Mouse (Mus musculus) thymus, adult 2 months (tissue): ENCODE data around the gene Serpina1c. TPM values are rescaled to one million over a fixed set of nuclear protein-coding genes. Genes with fewer than 3 reads are reported as not detected.
"Not testable (repeated sequence)": the region's sequence is repeated elsewhere in the genome, so short reads cannot be mapped to it uniquely, and the experiment has no call there.

Source experiments
- DNase-seq: peaks from one replicate; pipeline ENCODE4 v3.0.0; 2021
- H3K27ac ChIP-seq: fragments of 200-500 bp; 2 replicates; pipeline ENCODE4 v1.5.1; 2012; ENCODE audit warnings: low read length, control low read depth; ENCODE audit not compliant: control insufficient read depth, insufficient read depth
- H3K27me3 ChIP-seq: fragments of 200-500 bp; 2 replicates; pipeline ENCODE4 v1.6.1; 2012; ENCODE audit warnings: mild to moderate bottlenecking, low read length, moderate library complexity, mixed read lengths; ENCODE audit not compliant: control insufficient read depth, insufficient read depth
- H3K36me3 ChIP-seq: fragments of 200-500 bp; 2 replicates; pipeline ENCODE4 v1.6.1; 2012; ENCODE audit warnings: mild to moderate bottlenecking, low read length, moderate library complexity; ENCODE audit not compliant: control insufficient read depth, insufficient read depth
- H3K4me1 ChIP-seq: fragments of 200-500 bp; replicated peaks from 2 replicates; pipeline ENCODE4 v1.6.1; 2012; ENCODE audit warnings: low read length; ENCODE audit not compliant: control insufficient read depth, insufficient read depth
- H3K4me3 ChIP-seq: fragments of 200-500 bp; 2 replicates; pipeline ENCODE4 v1.5.1; 2012; ENCODE audit warnings: mild to moderate bottlenecking, low read length, control low read depth, moderate library complexity; ENCODE audit not compliant: control insufficient read depth, insufficient read depth
- CTCF ChIP-seq: fragments of 200-500 bp; IDR thresholded peaks from 2 replicates; pipeline ENCODE4 v1.5.1; 2012; ENCODE audit warnings: mild to moderate bottlenecking, control low read depth, low read length, moderate library complexity, borderline replicate concordance; ENCODE audit not compliant: control insufficient read depth, poor library complexity, insufficient read depth; ENCODE audit errors: extremely low read depth
- POLR2A ChIP-seq: fragments of 200-500 bp; IDR thresholded peaks from 2 replicates; pipeline ENCODE4 v1.6.1; 2012; ENCODE audit warnings: mild to moderate bottlenecking, low read length, control low read depth, moderate library complexity; ENCODE audit not compliant: control insufficient read depth, poor library complexity, insufficient read depth; ENCODE audit errors: extremely low read depth
- WGBS: fragments of 180-500 bp; shearing (Covaris S2); methylation state at CpG from one replicate; pipeline ENCODE4 v1.1.7; 2018; 5-methylcytosine and 5-hydroxymethylcytosine counted together
- polyA plus RNA-seq: library from polyadenylated mRNA; depleted of rRNA; stranded (reverse); fragments of >200 nt; gene quantifications from 2 replicates; pipeline ENCODE4 v1.2.3, GENCODE M21; 2012; rRNA removed

The Serpina1c gene
- polyA plus RNA-seq, result 0.13 and 15.1 TPM in 2 replicates

DNA sequence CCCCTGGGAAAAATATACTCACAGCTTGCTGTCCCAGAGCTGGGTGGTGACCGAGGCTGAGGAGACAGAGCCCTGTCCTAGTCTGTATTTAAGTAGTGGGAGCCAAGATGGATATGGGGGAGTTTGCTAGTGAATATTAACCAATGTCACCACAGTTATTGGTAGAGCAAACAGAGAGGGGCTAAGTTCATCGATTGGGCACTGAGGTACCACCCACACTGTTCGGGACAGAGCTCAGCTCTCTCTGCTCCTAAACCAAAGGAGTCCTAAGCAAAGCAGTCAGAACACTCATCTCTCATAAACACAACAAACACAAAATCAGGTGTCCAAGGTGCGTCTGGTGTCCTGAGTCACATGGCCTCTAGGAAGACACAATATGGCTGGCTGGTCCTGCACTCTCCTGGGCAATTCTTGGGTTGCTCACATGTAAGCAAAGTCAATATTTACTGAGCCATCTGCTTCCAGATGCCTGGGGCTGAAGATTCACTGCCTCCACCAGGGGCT lies at the start of gene Serpina1c:
Gene Serpina1c, minus strand, starts transcription at position 51 of the 504 bp plus-strand sequence.
- not testable (repeated sequence) for H3K27ac ChIP-seq, H3K27me3 ChIP-seq, H3K36me3 ChIP-seq, H3K4me3 ChIP-seq, H3K4me1 ChIP-seq, DNase-seq
- 93% methylated on average over 4 of the region's 4 CpGs for WGBS

DNA sequence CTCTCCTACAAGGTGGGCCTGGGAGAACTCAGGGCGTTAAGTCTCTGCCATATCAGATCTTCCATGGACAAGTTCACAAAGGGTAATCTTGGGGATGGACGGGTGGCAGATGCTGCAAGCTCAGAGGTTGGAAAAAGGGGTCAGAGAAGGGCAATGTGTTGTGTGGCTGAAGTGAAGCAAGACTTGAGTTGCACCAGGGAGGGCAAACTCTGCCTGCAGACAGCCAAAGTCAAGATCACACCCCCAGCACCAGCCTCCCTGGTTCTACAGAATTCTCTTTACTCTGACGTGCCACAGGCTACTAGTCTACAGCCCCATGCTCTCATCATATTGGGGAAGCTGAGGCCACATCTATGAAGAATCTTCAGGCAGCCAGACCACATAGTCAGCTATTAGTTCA lies 48.3 kb upstream of the Serpina1c start:
- 89% methylated on average over 3 of the region's 3 CpGs for WGBS
- not testable (repeated sequence) for H3K27ac ChIP-seq, DNase-seq, H3K4me1 ChIP-seq, H3K27me3 ChIP-seq, H3K36me3 ChIP-seq, H3K4me3 ChIP-seq

DNA sequence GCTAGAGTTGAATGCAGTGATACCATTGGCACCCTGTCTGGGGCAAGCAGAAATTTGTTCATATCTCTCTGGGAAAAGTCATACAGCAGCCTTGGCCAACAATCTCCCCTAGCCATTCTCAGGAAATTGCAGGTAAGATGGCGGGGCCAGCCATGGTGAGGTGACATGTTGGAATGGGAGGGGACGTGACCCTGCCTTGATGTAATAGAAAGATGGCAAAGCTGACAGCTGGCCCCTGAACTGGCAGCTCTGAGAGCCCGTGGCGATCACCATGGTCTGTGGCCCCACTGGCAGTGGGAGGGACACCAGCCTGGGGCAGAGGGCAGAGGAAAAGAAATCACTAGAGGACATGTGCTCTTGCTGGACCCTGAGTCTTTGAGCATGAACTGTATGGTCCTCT lies 41.6 kb upstream of the Serpina1c start:
- 89% methylated on average over 4 of the region's 4 CpGs for WGBS
- Histone ChIP-seq H3K36me3 (no peaks in the 10 kb centered on the region), H3K27me3 (no peaks in the 10 kb centered on the region), H3K4me1 (no peaks in the 10 kb centered on the region), H3K4me3 (no peak overlapping the region), H3K27ac (no peak overlapping the region)
- TF ChIP-seq CTCF (no peak), POLR2A (no peak)
- no peak for DNase-seq

DNA sequence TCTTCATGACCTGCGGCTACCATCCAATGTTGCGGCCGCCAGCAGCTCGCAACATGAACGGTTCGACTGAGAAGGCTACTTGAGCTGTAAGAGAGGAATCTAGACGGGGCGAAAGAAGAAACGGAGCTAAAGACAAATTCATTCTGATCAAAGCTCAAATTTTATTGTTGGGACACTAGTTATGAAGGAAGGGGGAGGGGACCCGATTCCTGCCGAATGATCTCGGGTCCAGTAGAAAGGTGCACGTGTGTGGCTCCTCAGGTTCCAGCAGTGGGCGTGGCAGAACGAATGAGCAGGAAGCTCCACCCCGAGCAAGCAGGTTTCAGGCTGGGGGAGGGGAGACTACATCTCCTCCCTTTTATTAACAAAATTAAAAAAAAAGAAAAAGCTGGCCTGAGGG lies 4.5 kb upstream of the Serpina1c start:
- not testable (repeated sequence) for H3K4me3 ChIP-seq, DNase-seq, H3K4me1 ChIP-seq, H3K36me3 ChIP-seq, H3K27me3 ChIP-seq, H3K27ac ChIP-seq
- 95% methylated on average over 12 of the region's 16 CpGs for WGBS

DNA sequence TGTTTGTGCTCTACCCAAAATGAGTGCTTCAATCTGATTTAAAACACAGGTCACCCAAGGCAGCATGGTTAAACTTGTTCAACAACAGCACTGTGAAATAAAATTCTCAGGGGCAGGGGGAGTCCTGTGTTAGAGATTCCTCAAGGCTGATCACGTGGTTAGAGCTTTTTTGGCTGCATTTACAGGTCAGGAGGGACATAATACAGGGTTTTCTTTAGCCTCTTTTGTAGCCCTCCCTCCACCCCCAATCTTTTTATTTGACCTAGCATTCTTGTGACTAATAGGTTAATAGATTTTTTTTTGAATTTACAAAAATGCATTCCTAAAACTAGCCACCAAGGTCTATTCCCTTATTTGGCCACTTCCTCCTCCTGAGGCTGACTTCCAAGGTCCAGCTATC lies 3.1 kb upstream of the Serpina1c start:
- H3K27me3 ChIP-seq, H3K4me1 ChIP-seq, H3K36me3 ChIP-seq, DNase-seq, H3K4me3 ChIP-seq, H3K27ac ChIP-seq: not testable (repeated sequence)
- 35% methylated on average over 1 of the region's 1 CpGs for WGBS

DNA sequence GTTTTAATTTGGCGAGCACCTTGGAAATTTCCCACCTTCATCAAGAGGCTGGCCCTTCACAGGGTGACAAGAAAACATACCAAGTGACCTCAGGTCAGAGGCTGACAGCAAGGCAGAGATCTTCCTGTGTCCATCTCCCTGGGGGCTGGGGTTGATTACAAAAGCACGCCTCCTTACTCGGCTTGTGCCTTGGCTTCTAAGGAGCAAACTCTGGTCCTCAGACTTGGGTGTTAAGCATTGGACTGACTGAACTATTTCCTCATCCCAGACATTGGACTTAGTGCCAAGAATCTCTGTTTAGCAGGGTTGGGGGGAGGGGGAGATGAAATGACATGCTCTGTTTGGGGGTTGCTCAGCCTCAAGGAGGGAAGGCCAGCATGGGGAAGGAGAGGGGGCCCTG lies 2.8 kb downstream of the Serpina1c start:
- H3K27ac ChIP-seq, H3K4me1 ChIP-seq, DNase-seq, H3K36me3 ChIP-seq, H3K4me3 ChIP-seq, H3K27me3 ChIP-seq: not testable (repeated sequence)
- 91% methylated on average over 3 of the region's 3 CpGs for WGBS

DNA sequence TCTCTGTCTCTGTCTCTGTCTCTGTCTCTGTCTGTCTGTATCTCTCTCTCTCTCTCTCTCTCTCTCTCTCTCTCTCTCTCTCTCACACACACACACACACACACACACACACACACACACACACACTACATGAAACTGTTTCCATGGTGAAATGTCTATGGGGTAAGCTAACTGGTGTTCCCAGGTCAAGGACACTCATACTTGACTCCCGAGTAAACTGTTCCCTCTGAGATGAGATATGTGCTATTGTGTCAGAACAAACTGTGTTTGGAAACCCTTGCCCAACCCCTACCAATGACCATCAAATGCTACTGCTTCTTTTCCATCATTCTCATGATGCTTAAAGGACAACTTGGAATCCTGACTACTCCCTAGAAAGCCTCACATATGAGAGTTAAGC lies 37.8 kb downstream of the Serpina1c start:
- H3K4me3 ChIP-seq, H3K4me1 ChIP-seq, DNase-seq, H3K27ac ChIP-seq, H3K36me3 ChIP-seq, H3K27me3 ChIP-seq: not testable (repeated sequence)
- WGBS, result 88% methylated on average over 1 of the region's 1 CpGs

DNA sequence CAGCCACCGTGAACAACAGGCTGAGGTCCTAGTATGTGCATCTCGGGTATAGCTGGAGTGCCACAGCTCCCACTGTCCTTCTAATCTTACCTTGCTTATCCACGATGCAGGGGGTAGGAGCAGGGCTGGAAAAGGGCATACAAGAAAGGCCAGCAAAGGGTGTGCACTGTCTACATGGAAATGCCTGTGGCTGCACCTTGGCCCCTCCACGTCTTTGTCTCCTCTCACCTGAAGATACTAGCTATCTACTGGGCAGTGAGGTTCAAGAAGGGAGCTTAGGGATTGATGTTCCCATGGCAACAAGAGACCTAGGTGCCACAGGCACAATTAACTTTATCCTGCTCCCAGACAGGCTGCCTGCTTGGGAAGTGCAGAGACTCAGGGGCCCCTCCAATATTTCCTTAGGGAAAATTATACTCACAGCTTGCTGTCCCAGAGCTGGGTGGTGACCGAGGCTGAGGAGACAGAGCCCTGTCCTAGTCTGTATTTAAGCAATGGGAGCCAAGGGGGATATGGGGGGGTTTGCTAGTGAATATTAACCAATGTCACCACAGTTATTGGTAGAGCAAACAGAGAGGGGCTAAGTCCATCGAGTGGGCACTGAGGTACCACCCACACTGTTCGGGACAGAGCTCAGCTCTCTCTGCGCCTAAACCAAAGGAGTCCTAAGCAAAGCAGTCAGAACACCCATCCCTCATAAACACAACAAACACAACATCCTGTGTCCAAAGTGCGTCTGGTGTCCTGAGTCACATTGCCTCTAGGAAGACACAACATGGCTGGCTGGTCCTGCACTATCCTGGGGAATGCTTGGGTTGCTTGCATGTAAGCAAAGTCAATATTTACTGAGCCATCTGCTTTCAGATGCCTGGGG lies 41.3 kb downstream of the Serpina1c start, which contains the start of gene Serpina1a:
Gene Serpina1a, minus strand, starts transcription at position 462 of the 874 bp plus-strand sequence.
- 89% methylated on average over 9 of the region's 9 CpGs for WGBS
- not testable (repeated sequence) for H3K36me3 ChIP-seq, H3K4me1 ChIP-seq, H3K27ac ChIP-seq, H3K4me3 ChIP-seq, DNase-seq, H3K27me3 ChIP-seq
